Mouse (Mus musculus): ENCODE measurements around the gene Clstn1.

DNA sequence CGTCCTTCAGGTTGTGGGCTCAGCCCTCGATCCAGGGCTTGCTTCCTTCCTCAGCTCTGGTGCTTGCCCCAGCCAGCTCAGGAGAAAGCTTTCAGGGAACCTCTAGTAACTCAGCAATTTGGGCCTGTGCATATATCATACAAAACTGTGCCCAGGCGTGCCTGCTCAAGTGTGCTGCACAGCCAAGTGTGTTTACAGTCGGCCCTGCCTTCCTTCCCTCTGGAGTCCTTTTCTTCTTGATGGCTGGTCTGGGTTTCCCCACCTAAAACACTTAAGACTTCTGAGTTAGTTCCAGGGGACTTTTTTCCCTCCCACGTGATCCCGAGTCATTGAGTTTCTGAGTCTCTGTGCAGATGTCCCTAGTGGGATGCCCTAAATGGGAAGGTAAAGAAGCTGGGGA lies 38.7 kb upstream of the Clstn1 start:
- TF ChIP-seq CTCF (IDR thresholded peaks at IDR 0.05; ENCODE audit: low read depth) (no peak), EP300 (IDR thresholded peaks at IDR 0.05; ENCODE audit: low read depth) (no peak)
